Mouse (Mus musculus): ENCODE measurements around the gene 2310011J03Rik.

GRCm38 (mm10) chr10:80270099-80270498 is 50.2 kb downstream of the 2310011J03Rik start:
- TF ChIP-seq CTCF (IDR thresholded peaks at IDR 0.05; ENCODE audit: low read depth, low read length) (no peak), POLR2A (IDR thresholded peaks at IDR 0.05; ENCODE audit: extremely low read depth, insufficient read depth, low read length) (no peak)

All from liver, adult 2 months (tissue).